Mouse (Mus musculus): ENCODE data around the gene Klhdc1. TPM values are rescaled to one million over a fixed set of nuclear protein-coding genes. Genes with fewer than 3 reads are reported as not detected.
A peak's percentile ranks its signal among the peaks of the same experiment; 100 is the strongest.

Klhdc1 gene
- polyA plus RNA-seq, 1 experiment from 2014 or later, result 11.5 TPM

- H3K4me3 ChIP-seq (ENCODE audit: control insufficient read depth in 1 of 2, insufficient read depth in 1 of 2, low read depth in 1 of 2, low read length in 2 of 2), result peak overlapping the region in 1 of 2 experiments; percentile 1; a peak in 1 of 4 replicates
- no peaks in the 10 kb centered on the region for H3K27me3 ChIP-seq (ENCODE audit: control insufficient read depth, insufficient read depth, low read length)
- no peaks in the 10 kb centered on the region for H3K9me3 ChIP-seq (ENCODE audit: control insufficient read depth, low read length)
- peak overlapping the region; percentile 75 for H3K4me2 ChIP-seq (ENCODE audit: low read length)
- H3K9ac ChIP-seq (ENCODE audit: low read length), result no peak overlapping the region
- peaks cover 10 to 24% of the 10 kb centered on the region in 2 experiments for H3K4me1 ChIP-seq (ENCODE audit: control insufficient read depth in 2 of 2, insufficient read depth in 2 of 2, low read length in 2 of 2)
- WGBS, result 42% methylated on average over 12 of the region's 12 CpGs
- H3K36me3 ChIP-seq (ENCODE audit: control insufficient read depth, insufficient read depth, low read length), result peaks cover 43% of the 10 kb centered on the region
- H3K27ac ChIP-seq (replicated peaks in 1 of 2; ENCODE audit: control insufficient read depth in 1 of 2, insufficient read depth in 1 of 2, low read depth in 2 of 2, low read length in 2 of 2), result peak overlapping the region in 1 of 2 experiments; percentile 41; a peak in 2 of 4 replicates
- no peak for ATAC-seq (ENCODE audit: insufficient number of reproducible peaks, insufficient read depth, low FRiP score, low read depth)
Observed at GRCm38 (mm10) chr12:69299231-69299630, 58.3 kb downstream of the Klhdc1 start.

- Histone ChIP-seq H3K27ac (replicated peaks in 1 of 2; ENCODE audit: control insufficient read depth in 1 of 2, insufficient read depth in 1 of 2, low read depth in 2 of 2, low read length in 2 of 2) (no peak overlapping the region), H3K4me3 (ENCODE audit: control insufficient read depth in 1 of 2, insufficient read depth in 1 of 2, low read depth in 1 of 2, low read length in 2 of 2) (no peak overlapping the region), H3K4me2 (ENCODE audit: low read length) (no peak overlapping the region), H3K9me3 (ENCODE audit: control insufficient read depth, low read length) (no peaks in the 10 kb centered on the region), H3K9ac (ENCODE audit: low read length) (no peak overlapping the region), H3K4me1 (ENCODE audit: control insufficient read depth in 2 of 2, insufficient read depth in 2 of 2, low read length in 2 of 2) (peaks cover 10 to 24% of the 10 kb centered on the region in 2 experiments), H3K27me3 (ENCODE audit: control insufficient read depth, insufficient read depth, low read length) (no peaks in the 10 kb centered on the region), H3K36me3 (ENCODE audit: control insufficient read depth, insufficient read depth, low read length) (peaks cover 49% of the 10 kb centered on the region)
- no peak for ATAC-seq (ENCODE audit: insufficient number of reproducible peaks, insufficient read depth, low FRiP score, low read depth)
- 85% methylated on average over 3 of the region's 3 CpGs for WGBS
Observed at GRCm38 (mm10) chr12:69299831-69300230, 58.9 kb downstream of the Klhdc1 start.

GRCm38 (mm10) chr12:69300391-69300790 is 59.4 kb downstream of the Klhdc1 start:
- ATAC-seq (ENCODE audit: insufficient number of reproducible peaks, insufficient read depth, low FRiP score, low read depth), result no peak

DNA sequence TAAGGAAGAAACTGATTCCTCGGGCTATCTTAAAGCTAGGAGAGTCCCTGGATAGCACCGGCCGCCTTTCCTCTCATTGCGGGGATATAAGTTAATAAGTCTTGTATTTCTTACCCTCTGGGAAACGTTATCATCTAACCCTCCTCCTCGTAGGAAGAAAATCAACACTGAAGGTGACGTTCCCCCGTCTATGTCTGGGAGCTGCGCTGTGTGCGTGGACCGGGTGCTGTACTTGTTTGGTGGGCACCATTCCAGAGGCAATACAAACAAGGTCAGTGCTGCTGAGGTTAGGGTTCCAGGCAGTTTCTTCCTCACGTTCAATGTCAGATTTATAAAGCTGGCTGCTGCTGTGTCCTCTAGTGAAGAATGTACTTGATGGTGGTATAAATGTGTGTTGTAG is 61.2 kb downstream of the Klhdc1 start:
- no peak overlapping the region for H3K27ac ChIP-seq (replicated peaks in 1 of 2; ENCODE audit: control insufficient read depth in 1 of 2, insufficient read depth in 1 of 2, low read depth in 2 of 2, low read length in 2 of 2)
- H3K9ac ChIP-seq (ENCODE audit: low read length), result no peak overlapping the region
- no peak overlapping the region for H3K4me2 ChIP-seq (ENCODE audit: low read length)
- no peaks in the 10 kb centered on the region for H3K27me3 ChIP-seq (ENCODE audit: control insufficient read depth, insufficient read depth, low read length)
- ATAC-seq (ENCODE audit: insufficient number of reproducible peaks, insufficient read depth, low FRiP score, low read depth), result no peak
- H3K36me3 ChIP-seq (ENCODE audit: control insufficient read depth, insufficient read depth, low read length), result peaks cover 72% of the 10 kb centered on the region
- H3K4me3 ChIP-seq (ENCODE audit: control insufficient read depth in 1 of 2, insufficient read depth in 1 of 2, low read depth in 1 of 2, low read length in 2 of 2), result no peak overlapping the region
- 93% methylated on average over 12 of the region's 12 CpGs for WGBS
- H3K4me1 ChIP-seq (ENCODE audit: control insufficient read depth in 2 of 2, insufficient read depth in 2 of 2, low read length in 2 of 2), result peaks cover 10 to 19% of the 10 kb centered on the region in 2 experiments
- H3K9me3 ChIP-seq (ENCODE audit: control insufficient read depth, low read length), result no peaks in the 10 kb centered on the region

More at GRCm38 (mm10) chr12:69300391-69300790, 59.4 kb downstream of the Klhdc1 start:
- 78% methylated on average over 2 of the region's 2 CpGs for WGBS
- peaks cover 10 to 24% of the 10 kb centered on the region in 2 experiments for H3K4me1 ChIP-seq (ENCODE audit: control insufficient read depth in 2 of 2, insufficient read depth in 2 of 2, low read length in 2 of 2)
- no peak overlapping the region for H3K27ac ChIP-seq (replicated peaks in 1 of 2; ENCODE audit: control insufficient read depth in 1 of 2, insufficient read depth in 1 of 2, low read depth in 2 of 2, low read length in 2 of 2)
- H3K4me3 ChIP-seq (ENCODE audit: control insufficient read depth in 1 of 2, insufficient read depth in 1 of 2, low read depth in 1 of 2, low read length in 2 of 2), result no peak overlapping the region
- no peaks in the 10 kb centered on the region for H3K9me3 ChIP-seq (ENCODE audit: control insufficient read depth, low read length)
- peaks cover 54% of the 10 kb centered on the region for H3K36me3 ChIP-seq (ENCODE audit: control insufficient read depth, insufficient read depth, low read length)
- H3K4me2 ChIP-seq (ENCODE audit: low read length), result no peak overlapping the region
- no peak overlapping the region for H3K9ac ChIP-seq (ENCODE audit: low read length)
- no peaks in the 10 kb centered on the region for H3K27me3 ChIP-seq (ENCODE audit: control insufficient read depth, insufficient read depth, low read length)

- Histone ChIP-seq H3K4me1 (ENCODE audit: control insufficient read depth in 2 of 2, insufficient read depth in 2 of 2, low read length in 2 of 2) (peaks cover 3 to 4% of the 10 kb centered on the region in 2 experiments), H3K4me2 (ENCODE audit: low read length) (no peak overlapping the region), H3K36me3 (ENCODE audit: control insufficient read depth, insufficient read depth, low read length) (peaks cover 91% of the 10 kb centered on the region), H3K27ac (replicated peaks in 1 of 2; ENCODE audit: control insufficient read depth in 1 of 2, insufficient read depth in 1 of 2, low read depth in 2 of 2, low read length in 2 of 2) (no peak overlapping the region), H3K27me3 (ENCODE audit: control insufficient read depth, insufficient read depth, low read length) (no peaks in the 10 kb centered on the region), H3K9ac (ENCODE audit: low read length) (no peak overlapping the region), H3K9me3 (ENCODE audit: control insufficient read depth, low read length) (no peaks in the 10 kb centered on the region), H3K4me3 (ENCODE audit: control insufficient read depth in 1 of 2, insufficient read depth in 1 of 2, low read depth in 1 of 2, low read length in 2 of 2) (no peak overlapping the region)
- no peak for ATAC-seq (ENCODE audit: insufficient number of reproducible peaks, insufficient read depth, low FRiP score, low read depth)
- WGBS, result 75% methylated on average over 2 of the region's 2 CpGs
Observed at GRCm38 (mm10) chr12:69304051-69304450, 63.1 kb downstream of the Klhdc1 start.

- 88% methylated on average over 7 of the region's 7 CpGs for WGBS
Observed at GRCm38 (mm10) chr12:69306333-69306732, 65.4 kb downstream of the Klhdc1 start.

GRCm38 (mm10) chr12:69309659-69310058 is 68.7 kb downstream of the Klhdc1 start:
- H3K9ac ChIP-seq (ENCODE audit: low read length), result no peak overlapping the region
- peaks cover 96% of the 10 kb centered on the region for H3K36me3 ChIP-seq (ENCODE audit: control insufficient read depth, insufficient read depth, low read length)
- no peak overlapping the region for H3K27ac ChIP-seq (replicated peaks in 1 of 2; ENCODE audit: control insufficient read depth in 1 of 2, insufficient read depth in 1 of 2, low read depth in 2 of 2, low read length in 2 of 2)
- H3K4me1 ChIP-seq (ENCODE audit: control insufficient read depth in 2 of 2, insufficient read depth in 2 of 2, low read length in 2 of 2), result no peaks in the 10 kb centered on the region
- H3K27me3 ChIP-seq (ENCODE audit: control insufficient read depth, insufficient read depth, low read length), result no peaks in the 10 kb centered on the region
- WGBS, result 95% methylated on average over 4 of the region's 4 CpGs
- no peak overlapping the region for H3K4me3 ChIP-seq (ENCODE audit: control insufficient read depth in 1 of 2, insufficient read depth in 1 of 2, low read depth in 1 of 2, low read length in 2 of 2)
- no peaks in the 10 kb centered on the region for H3K9me3 ChIP-seq (ENCODE audit: control insufficient read depth, low read length)
- ATAC-seq (ENCODE audit: insufficient number of reproducible peaks, insufficient read depth, low FRiP score, low read depth), result no peak
- H3K4me2 ChIP-seq (ENCODE audit: low read length), result no peak overlapping the region

More at GRCm38 (mm10) chr12:69306333-69306732, 65.4 kb downstream of the Klhdc1 start:
- no peaks in the 10 kb centered on the region for H3K4me1 ChIP-seq (ENCODE audit: control insufficient read depth in 2 of 2, insufficient read depth in 2 of 2, low read length in 2 of 2)
- no peaks in the 10 kb centered on the region for H3K9me3 ChIP-seq (ENCODE audit: control insufficient read depth, low read length)
- no peak overlapping the region for H3K4me2 ChIP-seq (ENCODE audit: low read length)
- no peak overlapping the region for H3K4me3 ChIP-seq (ENCODE audit: control insufficient read depth in 1 of 2, insufficient read depth in 1 of 2, low read depth in 1 of 2, low read length in 2 of 2)
- no peaks in the 10 kb centered on the region for H3K27me3 ChIP-seq (ENCODE audit: control insufficient read depth, insufficient read depth, low read length)
- ATAC-seq (ENCODE audit: insufficient number of reproducible peaks, insufficient read depth, low FRiP score, low read depth), result no peak
- peaks cover 99% of the 10 kb centered on the region for H3K36me3 ChIP-seq (ENCODE audit: control insufficient read depth, insufficient read depth, low read length)
- no peak overlapping the region for H3K9ac ChIP-seq (ENCODE audit: low read length)
- H3K27ac ChIP-seq (replicated peaks in 1 of 2; ENCODE audit: control insufficient read depth in 1 of 2, insufficient read depth in 1 of 2, low read depth in 2 of 2, low read length in 2 of 2), result no peak overlapping the region

GRCm38 (mm10) chr12:69318431-69318830 is 77.5 kb downstream of the Klhdc1 start:
- Histone ChIP-seq H3K27ac (replicated peaks in 1 of 2; ENCODE audit: control insufficient read depth in 1 of 2, insufficient read depth in 1 of 2, low read depth in 2 of 2, low read length in 2 of 2) (peak overlapping the region; percentile 64 to 76), H3K27me3 (ENCODE audit: control insufficient read depth, insufficient read depth, low read length) (no peaks in the 10 kb centered on the region), H3K36me3 (ENCODE audit: control insufficient read depth, insufficient read depth, low read length) (peaks cover 82% of the 10 kb centered on the region), H3K4me3 (ENCODE audit: control insufficient read depth in 1 of 2, insufficient read depth in 1 of 2, low read depth in 1 of 2, low read length in 2 of 2) (no peak overlapping the region), H3K9me3 (ENCODE audit: control insufficient read depth, low read length) (no peaks in the 10 kb centered on the region), H3K4me2 (ENCODE audit: low read length) (no peak overlapping the region), H3K4me1 (ENCODE audit: control insufficient read depth in 2 of 2, insufficient read depth in 2 of 2, low read length in 2 of 2) (peaks cover 6 to 17% of the 10 kb centered on the region in 2 experiments), H3K9ac (ENCODE audit: low read length) (no peak overlapping the region)
- ATAC-seq (ENCODE audit: insufficient number of reproducible peaks, insufficient read depth, low FRiP score, low read depth), result peak; percentile 66; the same call in 1 of the 2 replicates
